Mouse (Mus musculus): ENCODE results near the gene Barx2.

The Barx2 gene

GRCm38 (mm10) chr9:31838047-31838446, 75.2 kb downstream of the Barx2 start:
- in situ Hi-C loops (cut with MboI, MseI): no loop called here

GRCm38 (mm10) chr9:31808753-31809152, 104.5 kb downstream of the Barx2 start:
- in situ Hi-C loops (cut with MboI, MseI): no loop called here

DNA sequence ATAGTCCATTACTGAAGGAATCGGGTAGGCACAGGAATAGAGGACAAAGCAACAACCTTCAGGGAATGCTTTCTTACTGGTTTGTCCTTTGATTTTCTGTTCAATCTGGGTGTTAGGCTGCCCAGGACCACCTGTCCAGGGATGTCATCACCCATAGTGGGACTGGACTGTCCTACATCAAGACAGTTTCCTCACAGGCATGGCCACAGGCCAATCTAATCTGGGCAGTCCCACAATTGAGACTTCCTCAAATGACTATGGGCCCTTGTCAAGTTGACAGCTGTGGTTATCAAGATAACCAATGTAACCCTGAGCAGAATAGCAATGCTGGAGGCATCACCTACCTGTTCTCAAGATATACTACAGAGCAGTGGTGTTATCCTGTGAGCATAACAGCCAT, 110.6 kb downstream of the Barx2 start:
- in situ Hi-C loops (cut with MboI, MseI): no loop called here
